Mouse (Mus musculus) R1 (cell line): ENCODE results near the gene Obsl1.
A peak's percentile ranks its signal among the peaks of the same experiment; 100 is the strongest.

Experiments
- DNase-seq: peaks from one replicate; pipeline ENCODE4 v3.0.0-alpha.2; 2018; ENCODE audit warnings: low read depth, low spot score

Gene Obsl1

GRCm38 (mm10) chr1:75456746-75457564 lies 49.3 kb downstream of the Obsl1 start:
- peak; percentile 71 for DNase-seq

GRCm38 (mm10) chr1:75455948-75456347 lies 50.3 kb downstream of the Obsl1 start:
- DNase-seq: no peak

GRCm38 (mm10) chr1:75455433-75455832 lies 50.8 kb downstream of the Obsl1 start:
- DNase-seq: no peak

- no peak for DNase-seq
Observed at GRCm38 (mm10) chr1:75451900-75452299, 54.4 kb downstream of the Obsl1 start.

GRCm38 (mm10) chr1:75450314-75451005 lies 55.8 kb downstream of the Obsl1 start, which contains the start of gene Asic4:
Gene Asic4, plus strand, starts transcription at chr1:75450436.
- peak; percentile 25 for DNase-seq

GRCm38 (mm10) chr1:75449377-75450135 lies 56.7 kb downstream of the Obsl1 start:
- DNase-seq: no peak

GRCm38 (mm10) chr1:75448937-75449336 lies 57.3 kb downstream of the Obsl1 start:
- no peak for DNase-seq

- no peak for DNase-seq
Observed at GRCm38 (mm10) chr1:75448052-75448431, 58.2 kb downstream of the Obsl1 start.

GRCm38 (mm10) chr1:75447265-75448051 lies 58.8 kb downstream of the Obsl1 start:
- peak; percentile 69 for DNase-seq

GRCm38 (mm10) chr1:75446656-75447055 lies 59.6 kb downstream of the Obsl1 start:
- no peak for DNase-seq

- peak; percentile 68 for DNase-seq
Observed at GRCm38 (mm10) chr1:75445751-75446611, 60.3 kb downstream of the Obsl1 start.

GRCm38 (mm10) chr1:75445141-75445701 lies 61.0 kb downstream of the Obsl1 start:
- no peak for DNase-seq

- no peak for DNase-seq
Observed at GRCm38 (mm10) chr1:75444208-75444607, 62.0 kb downstream of the Obsl1 start.

- DNase-seq: peak; percentile 59
Observed at GRCm38 (mm10) chr1:75443247-75444024, 62.8 kb downstream of the Obsl1 start.

- DNase-seq: no peak
Observed at GRCm38 (mm10) chr1:75442811-75443210, 63.4 kb downstream of the Obsl1 start.

GRCm38 (mm10) chr1:75442171-75442570 lies 64.1 kb downstream of the Obsl1 start:
- no peak for DNase-seq

- no peak for DNase-seq
Observed at GRCm38 (mm10) chr1:75441471-75441996, 64.7 kb downstream of the Obsl1 start.

- no peak for DNase-seq
Observed at GRCm38 (mm10) chr1:75440661-75441060, 65.6 kb downstream of the Obsl1 start.

- no peak for DNase-seq
Observed at GRCm38 (mm10) chr1:75438782-75439181, 67.5 kb downstream of the Obsl1 start.
